Mouse (Mus musculus) myocyte (in vitro differentiated cells): ENCODE measurements around the gene Stum. TPM values are rescaled to one million over a fixed set of nuclear protein-coding genes. Genes with fewer than 3 reads are reported as not detected.

Source experiments
- H3K27me3 ChIP-seq: one replicate; pipeline ENCODE4 v1.6.1; 2011; ENCODE audit not compliant: control insufficient read depth, insufficient read depth, insufficient read length
- H3K36me3 ChIP-seq: one replicate; pipeline ENCODE4 v1.6.1; 2011; ENCODE audit not compliant: control insufficient read depth, insufficient read depth
- H3K4me2 ChIP-seq: one replicate; pipeline ENCODE4 v1.6.1; 2011; ENCODE audit warnings: low read depth, control low read depth
- H3K4me3 ChIP-seq: one replicate; pipeline ENCODE4 v1.5.1; 2011; ENCODE audit warnings: mild to moderate bottlenecking, control low read depth, moderate library complexity
- H3K79me2 ChIP-seq: one replicate; pipeline ENCODE4 v1.6.1; 2011; ENCODE audit not compliant: control insufficient read depth, insufficient read depth
- H3ac ChIP-seq: one replicate; pipeline ENCODE4 v1.6.1; 2011; ENCODE audit not compliant: control insufficient read depth, insufficient read length
- CEBPB ChIP-seq: IDR thresholded peaks from 2 replicates; pipeline ENCODE4 v1.6.1; 2011; ENCODE audit warnings: mild to moderate bottlenecking, moderate library complexity; ENCODE audit not compliant: poor library complexity, insufficient read depth, severe bottlenecking
- E2F4 ChIP-seq: IDR thresholded peaks from one replicate; pipeline ENCODE4 v1.6.1; 2011; ENCODE audit warnings: mild to moderate bottlenecking, control low read depth, moderate library complexity; ENCODE audit not compliant: insufficient read depth
- MAX ChIP-seq: IDR thresholded peaks from one replicate; pipeline ENCODE4 v1.6.1; 2011; ENCODE audit warnings: low read depth, mild to moderate bottlenecking, control low read depth
- MYOD1 ChIP-seq, 3 experiments: IDR thresholded peaks; one replicate each; pipeline ENCODE4 v1.6.1; 2011; ENCODE audit warnings: control low read depth in 2 of 3, low read depth in 2 of 3, mild to moderate bottlenecking in 2 of 3, moderate library complexity in 1 of 3; ENCODE audit not compliant: insufficient read length in 2 of 3, control insufficient read depth in 1 of 3
- MYOG ChIP-seq, 3 experiments: IDR thresholded peaks; one replicate each; pipeline ENCODE4 v1.6.1; 2011; ENCODE audit warnings: control low read depth in 2 of 3, low read depth in 2 of 3, mild to moderate bottlenecking in 2 of 3; ENCODE audit not compliant: insufficient read length in 2 of 3, control insufficient read depth in 1 of 3, insufficient read depth in 1 of 3
- POLR2A ChIP-seq: IDR thresholded peaks from one replicate; pipeline ENCODE4 v1.6.1; 2011; ENCODE audit warnings: low read depth, mild to moderate bottlenecking, control low read depth, moderate library complexity; ENCODE audit not compliant: insufficient read length
- POLR2AphosphoS2 ChIP-seq: IDR thresholded peaks from one replicate; pipeline ENCODE4 v1.6.1; 2011; ENCODE audit warnings: low read depth, control low read depth; ENCODE audit not compliant: insufficient read length
- REST ChIP-seq: IDR thresholded peaks from one replicate; pipeline ENCODE4 v1.6.1; 2011; ENCODE audit warnings: mild to moderate bottlenecking, control low read depth, moderate library complexity; ENCODE audit not compliant: insufficient read depth, insufficient read length
- SRF ChIP-seq: IDR thresholded peaks from one replicate; pipeline ENCODE4 v1.6.1; 2011; ENCODE audit warnings: low read depth; ENCODE audit not compliant: control insufficient read depth, insufficient read length
- TCF12 ChIP-seq: IDR thresholded peaks from one replicate; pipeline ENCODE4 v1.6.1; 2011; ENCODE audit warnings: mild to moderate bottlenecking, control low read depth; ENCODE audit not compliant: poor library complexity, insufficient read depth, severe bottlenecking
- TCF3 ChIP-seq: IDR thresholded peaks from one replicate; pipeline ENCODE4 v1.6.1; 2011; ENCODE audit warnings: low read depth, control low read depth; ENCODE audit not compliant: insufficient read length
- USF1 ChIP-seq: IDR thresholded peaks from one replicate; pipeline ENCODE4 v1.6.1; 2011; ENCODE audit warnings: low read depth, mild to moderate bottlenecking, control low read depth, moderate library complexity
- polyA plus RNA-seq: library from polyadenylated mRNA; unstranded; fragments of >200 nt; fragmentation: generic; extraction: Trizol; gene quantifications from one replicate; pipeline ENCODE4 v1.2.1, GENCODE M21; 2012; ENCODE audit warnings: missing spikeins

The Stum gene
- polyA plus RNA-seq, 1 experiment: 0.28 TPM

DNA sequence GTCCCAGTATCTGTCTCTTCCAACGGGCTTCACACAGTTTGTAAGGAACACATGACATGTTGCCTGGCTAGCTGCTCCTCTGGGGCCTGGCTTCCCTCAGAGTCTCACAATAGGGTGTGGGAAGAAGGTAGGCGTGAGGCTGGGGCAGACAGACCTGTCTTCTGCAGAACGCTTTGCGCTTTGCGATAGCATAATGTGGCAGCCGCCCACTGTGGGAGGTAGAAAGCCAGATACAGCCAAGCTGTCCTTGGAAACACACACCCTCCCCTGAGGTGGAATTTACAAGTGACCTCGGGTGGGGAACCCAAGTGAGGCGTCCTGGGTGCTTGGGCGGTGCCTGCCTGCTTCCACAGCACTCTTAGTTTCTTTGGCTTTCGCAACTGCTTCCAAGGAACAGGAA, 98.8 kb downstream of the Stum start:
- no peaks in the 10 kb centered on the region for H3K27me3 ChIP-seq
- H3K36me3 ChIP-seq: no peaks in the 10 kb centered on the region
- H3K4me2 ChIP-seq: no peak overlapping the region
- no peak for TF ChIP-seq POLR2AphosphoS2
- no peak overlapping the region for H3ac ChIP-seq
- H3K4me3 ChIP-seq: no peak overlapping the region
- H3K79me2 ChIP-seq: no peaks in the 10 kb centered on the region

DNA sequence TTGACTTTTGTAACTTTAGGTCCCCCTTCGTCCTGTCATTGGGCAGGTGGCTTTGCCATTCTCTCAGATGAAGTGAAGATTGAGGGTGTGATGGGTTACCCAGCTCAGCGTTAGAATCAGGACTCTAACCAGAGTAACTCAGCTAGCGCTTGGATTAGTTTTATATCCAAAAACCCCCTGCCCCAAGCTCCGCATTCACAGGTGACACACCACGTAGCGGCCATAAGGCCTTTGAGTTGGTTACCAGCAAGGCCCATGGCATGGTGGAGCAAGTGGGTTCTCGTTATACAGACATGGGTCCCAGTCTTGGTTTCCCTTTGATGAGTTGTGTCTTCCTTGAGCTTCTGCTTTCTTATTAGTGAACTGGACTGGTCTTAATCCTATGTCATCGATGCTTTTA, 99.4 kb downstream of the Stum start:
- TF ChIP-seq POLR2AphosphoS2 (no peak), POLR2A (no peak), USF1 (no peak), TCF12 (no peak), CEBPB (no peak), MAX (no peak), MYOD1 (IDR thresholded peaks at IDR 0.05; ENCODE audit: control insufficient read depth in 1 of 3, insufficient read length in 2 of 3, low read depth in 2 of 3) (no peak), MYOG (IDR thresholded peaks at IDR 0.05; ENCODE audit: control insufficient read depth in 1 of 3, insufficient read depth in 1 of 3, insufficient read length in 2 of 3, low read depth in 2 of 3) (no peak), TCF3 (no peak), E2F4 (no peak), SRF (no peak), REST (no peak)
- no peaks in the 10 kb centered on the region for H3K27me3 ChIP-seq
- no peak overlapping the region for H3K4me2 ChIP-seq
- no peak overlapping the region for H3ac ChIP-seq
- H3K36me3 ChIP-seq: no peaks in the 10 kb centered on the region
- H3K4me3 ChIP-seq: no peak overlapping the region
- no peaks in the 10 kb centered on the region for H3K79me2 ChIP-seq

Other genes with a start within 250 kb of the Stum start
- gene Psen2, start 220.1 kb downstream of the Stum start, polyA plus RNA-seq: 28.6 TPM
- 1.1 TPM for gene Itpkb, start 153.0 kb downstream of the Stum start, polyA plus RNA-seq
- gene Parp1, start 85.4 kb upstream of the Stum start, polyA plus RNA-seq: 29.2 TPM
- 1.9 TPM for gene Lin9, start 157.6 kb upstream of the Stum start, polyA plus RNA-seq
- gene Mixl1, start 213.5 kb upstream of the Stum start, polyA plus RNA-seq: not detected
- gene Acbd3, start 242.5 kb upstream of the Stum start, polyA plus RNA-seq: 13.6 TPM